Mouse (Mus musculus) megakaryocyte, embryonic 14.5 days (primary cell): Measurements from ENCODE around the gene Mrps18b.

Source experiments
- FLI1 ChIP-seq: IDR thresholded peaks from 2 replicates; pipeline ENCODE4 v1.6.1; 2012; ENCODE audit warnings: low read length, inconsistent platforms, mixed read lengths
- GATA1 ChIP-seq: IDR thresholded peaks from 3 replicates; pipeline ENCODE4 v1.6.1; 2012; ENCODE audit warnings: mixed read lengths, low read length, inconsistent platforms, borderline replicate concordance

DNA sequence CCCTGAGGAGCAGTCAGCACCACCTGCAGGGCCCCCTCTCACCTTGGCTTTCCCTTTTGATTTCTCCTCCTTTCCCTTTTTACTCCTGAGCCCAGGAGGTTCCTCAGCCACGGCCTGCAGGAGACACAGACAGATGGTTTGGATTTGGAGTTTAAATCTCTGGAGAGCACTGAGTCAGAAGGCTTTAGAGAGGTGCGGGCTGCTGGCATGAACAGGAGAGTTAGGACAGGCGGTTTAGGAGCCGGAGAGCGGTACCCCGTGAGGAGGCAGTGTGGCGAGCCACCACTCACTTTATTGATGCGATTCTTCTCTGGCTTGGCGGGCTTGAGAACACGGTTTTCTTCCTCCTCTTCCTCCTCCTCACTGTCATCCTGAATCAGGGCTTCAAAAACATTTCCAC lies 47.1 kb upstream of the Mrps18b start:
- TF ChIP-seq GATA1 (no peak), FLI1 (no peak)
